Mouse (Mus musculus) stomach, embryonic 16.5 days (tissue): Measurements from ENCODE around the gene Taf3. TPM values are rescaled to one million over a fixed set of nuclear protein-coding genes. Genes with fewer than 3 reads are reported as not detected.
A peak's percentile ranks its signal among the peaks of the same experiment; 100 is the strongest.

ENCODE experiments used
- ATAC-seq: fragments of 200-750 bp; cut with Nextera tagmentation; 2 replicates; pipeline ENCODE4 v1.8.0; 2017; ENCODE audit warnings: moderate number of reproducible peaks, moderate TSS enrichment; ENCODE audit not compliant: insufficient read depth, low FRiP score
- H3K27ac ChIP-seq: fragments of 300-500 bp; sonication (generic); 2 replicates; pipeline ENCODE4 v1.5.1; 2014; ENCODE audit warnings: low read length
- H3K27me3 ChIP-seq: fragments of 300-500 bp; sonication (generic); 2 replicates; pipeline ENCODE4 v1.6.1; 2014; ENCODE audit warnings: low read length, control low read depth, mixed read lengths; ENCODE audit not compliant: control insufficient read depth, insufficient read depth
- H3K36me3 ChIP-seq: fragments of 300-500 bp; sonication (generic); 2 replicates; pipeline ENCODE4 v1.6.1; 2014; ENCODE audit warnings: low read length; ENCODE audit not compliant: control insufficient read depth, insufficient read depth
- H3K4me1 ChIP-seq: fragments of 300-500 bp; sonication (generic); 2 replicates; pipeline ENCODE4 v1.6.1; 2014; ENCODE audit warnings: low read length, control low read depth, mixed read lengths; ENCODE audit not compliant: control insufficient read depth, insufficient read depth
- H3K4me2 ChIP-seq: fragments of 300-500 bp; sonication (generic); 2 replicates; pipeline ENCODE4 v1.6.1; 2014; ENCODE audit warnings: low read depth, low read length, mixed read lengths
- H3K4me3 ChIP-seq: fragments of 300-500 bp; sonication (generic); replicated peaks from 2 replicates; pipeline ENCODE4 v1.5.1; 2014; ENCODE audit warnings: mild to moderate bottlenecking, low read length
- H3K9ac ChIP-seq: fragments of 300-500 bp; sonication (generic); 2 replicates; pipeline ENCODE4 v1.6.1; 2014; ENCODE audit warnings: low read length
- H3K9me3 ChIP-seq: fragments of 300-500 bp; sonication (generic); replicated peaks from 2 replicates; pipeline ENCODE4 v1.6.1; 2016; ENCODE audit warnings: low read length, control low read depth; ENCODE audit not compliant: control insufficient read depth
- WGBS: fragments of 180-500 bp; shearing (Covaris S2); extraction: QIAGEN DNeasy Blood & Tissue Kit; methylation state at CpG from one replicate; pipeline ENCODE4 v1.1.7; 2014; 5-methylcytosine and 5-hydroxymethylcytosine counted together
- polyA plus RNA-seq: library from polyadenylated mRNA; unstranded; fragments of >200 nt; fragmentation: Nextera tagmentation; extraction: Ambion mirVana; gene quantifications from 2 replicates; pipeline ENCODE4 v1.2.1, GENCODE M21; 2015

Taf3 gene
- polyA plus RNA-seq, 1 experiment from 2014 or later, result 9.8 TPM

GRCm38 (mm10) chr2:9879092-9879491 lies 169.3 kb downstream of the Taf3 start:
- peak overlapping the region; percentile 36; the same call in 1 of the 2 replicates for H3K9ac ChIP-seq
- ATAC-seq, result peak; percentile 12; the same call in 1 of the 2 replicates
- peak overlapping the region; percentile 22; the same call in 1 of the 2 replicates for H3K27ac ChIP-seq
- H3K4me2 ChIP-seq, result peak overlapping the region; percentile 98
- under 1% methylated on average over 22 of the region's 22 CpGs for WGBS
- H3K4me3 ChIP-seq, result peak overlapping the region; percentile 60
- peaks cover 16% of the 10 kb centered on the region for H3K4me1 ChIP-seq
- H3K27me3 ChIP-seq, result peaks cover 66% of the 10 kb centered on the region
- no peaks in the 10 kb centered on the region for H3K9me3 ChIP-seq
- H3K36me3 ChIP-seq, result no peaks in the 10 kb centered on the region

GRCm38 (mm10) chr2:9878564-9879081 lies 169.8 kb downstream of the Taf3 start:
- no peaks in the 10 kb centered on the region for H3K9me3 ChIP-seq
- H3K27me3 ChIP-seq, result peaks cover 68% of the 10 kb centered on the region
- peak overlapping the region; percentile 69; the same call in 1 of the 2 replicates for H3K27ac ChIP-seq
- peak overlapping the region; percentile 98 for H3K4me2 ChIP-seq
- peak overlapping the region; percentile 60 for H3K4me3 ChIP-seq
- H3K4me1 ChIP-seq, result peaks cover 16% of the 10 kb centered on the region
- WGBS, result under 1% methylated on average over 28 of the region's 33 CpGs
- ATAC-seq, result no peak
- peak overlapping the region; percentile 67 for H3K9ac ChIP-seq
- no peaks in the 10 kb centered on the region for H3K36me3 ChIP-seq

GRCm38 (mm10) chr2:9877966-9878563 lies 170.3 kb downstream of the Taf3 start:
- Histone ChIP-seq H3K4me2 (peak overlapping the region; percentile 98), H3K36me3 (no peaks in the 10 kb centered on the region), H3K27me3 (peaks cover 68% of the 10 kb centered on the region), H3K4me3 (peak overlapping the region; percentile 60), H3K9me3 (no peaks in the 10 kb centered on the region), H3K27ac (no peak overlapping the region), H3K4me1 (peaks cover 16% of the 10 kb centered on the region), H3K9ac (peak overlapping the region; percentile 34; the same call in 1 of the 2 replicates)
- no peak for ATAC-seq
- 2% methylated on average over 19 of the region's 19 CpGs for WGBS

- peaks cover 16% of the 10 kb centered on the region for H3K4me1 ChIP-seq
- no peaks in the 10 kb centered on the region for H3K36me3 ChIP-seq
- peak overlapping the region; percentile 54 for H3K9ac ChIP-seq
- H3K4me2 ChIP-seq, result peak overlapping the region; percentile 98
- no peak overlapping the region for H3K27ac ChIP-seq
- peak overlapping the region; percentile 60 for H3K4me3 ChIP-seq
- no peak for ATAC-seq
- H3K9me3 ChIP-seq, result no peaks in the 10 kb centered on the region
- peaks cover 66% of the 10 kb centered on the region for H3K27me3 ChIP-seq
- 2% methylated on average over 35 of the region's 35 CpGs for WGBS
Observed at GRCm38 (mm10) chr2:9877326-9877690, 171.1 kb downstream of the Taf3 start.

DNA sequence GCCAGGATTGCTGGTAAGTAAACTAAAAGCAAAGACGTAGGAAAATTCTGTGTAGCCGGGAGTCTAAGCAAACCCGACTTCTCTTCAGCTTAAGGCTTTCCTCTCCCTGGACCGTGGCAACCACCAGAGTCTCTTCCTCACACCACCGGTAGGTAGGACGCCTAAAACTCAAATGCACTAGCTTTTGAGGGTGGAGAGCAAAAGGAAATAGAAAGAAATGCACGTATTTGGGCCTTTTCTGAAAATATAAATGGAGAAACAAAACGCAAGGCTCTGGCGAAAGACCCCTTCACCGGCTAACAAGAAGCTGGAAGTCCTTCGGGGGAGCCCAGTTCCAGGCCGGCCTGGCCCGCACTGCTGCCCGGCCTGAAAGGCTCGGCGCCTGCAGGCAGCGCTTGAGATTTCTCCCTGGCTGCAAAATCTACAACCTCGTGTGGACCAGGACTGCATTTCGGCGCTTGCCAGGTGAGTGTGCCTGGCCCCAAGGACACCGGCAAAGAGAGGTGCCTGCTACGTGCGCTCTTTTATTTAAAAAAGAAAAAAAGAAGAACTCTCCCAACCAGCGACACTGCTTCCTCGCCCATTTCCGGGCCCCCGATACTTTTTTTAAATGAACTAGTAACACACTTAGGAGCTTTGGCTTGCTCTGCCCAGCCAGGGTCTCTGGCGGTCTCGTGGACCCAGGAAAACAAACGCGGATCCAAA lies 171.6 kb downstream of the Taf3 start:
- peak overlapping the region; percentile 98 for H3K4me2 ChIP-seq
- H3K9ac ChIP-seq, result peak overlapping the region; percentile 55
- H3K4me1 ChIP-seq, result peaks cover 13% of the 10 kb centered on the region
- no peaks in the 10 kb centered on the region for H3K36me3 ChIP-seq
- peaks cover 66% of the 10 kb centered on the region for H3K27me3 ChIP-seq
- H3K27ac ChIP-seq, result no peak overlapping the region
- ATAC-seq, result no peak
- peak overlapping the region; percentile 60 for H3K4me3 ChIP-seq
- H3K9me3 ChIP-seq, result no peaks in the 10 kb centered on the region
- WGBS, result 9% methylated on average over 31 of the region's 31 CpGs

GRCm38 (mm10) chr2:9875676-9876357 lies 172.6 kb downstream of the Taf3 start:
- 0 out of 2 replicates have a peak overlapping the region, but pooled peaks have one; percentile 1 for H3K4me2 ChIP-seq
- 39% methylated on average over 12 of the region's 12 CpGs for WGBS
- H3K36me3 ChIP-seq, result no peaks in the 10 kb centered on the region
- peaks cover 63% of the 10 kb centered on the region for H3K27me3 ChIP-seq
- ATAC-seq, result no peak
- peak overlapping the region; percentile 60 for H3K4me3 ChIP-seq
- H3K9me3 ChIP-seq, result no peaks in the 10 kb centered on the region
- H3K4me1 ChIP-seq, result peaks cover 7% of the 10 kb centered on the region; the same call in 1 of the 2 replicates
- H3K27ac ChIP-seq, result no peak overlapping the region
- H3K9ac ChIP-seq, result no peak overlapping the region

DNA sequence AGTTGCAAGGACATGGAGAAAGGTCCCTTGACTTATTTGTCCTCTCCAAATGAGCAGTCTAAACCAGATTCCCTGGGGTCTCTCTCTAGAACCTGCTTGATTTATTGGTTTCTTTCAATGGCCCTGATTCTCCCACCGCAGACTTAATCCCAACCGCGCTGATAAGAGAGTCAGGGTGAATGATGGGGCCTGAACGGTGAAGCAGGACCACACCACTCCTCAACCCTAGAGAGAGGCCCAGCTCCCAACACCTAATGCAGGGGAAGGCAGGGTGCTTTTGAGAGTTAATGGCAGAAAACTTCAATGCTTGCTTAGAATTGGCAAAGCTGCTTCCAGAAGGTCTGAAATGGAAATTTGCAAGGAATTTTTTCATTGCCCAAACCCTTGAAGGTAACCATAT lies 173.2 kb downstream of the Taf3 start:
- H3K27ac ChIP-seq, result no peak overlapping the region
- H3K4me3 ChIP-seq, result no peak overlapping the region
- H3K9ac ChIP-seq, result no peak overlapping the region
- H3K36me3 ChIP-seq, result no peaks in the 10 kb centered on the region
- 16% methylated on average over 4 of the region's 4 CpGs for WGBS
- H3K9me3 ChIP-seq, result no peaks in the 10 kb centered on the region
- ATAC-seq, result no peak
- no peak overlapping the region for H3K4me2 ChIP-seq
- H3K27me3 ChIP-seq, result peaks cover 63% of the 10 kb centered on the region
- H3K4me1 ChIP-seq, result 0 out of 2 replicates have a peak, but pooled peaks cover 6% of the 10 kb centered on the region

DNA sequence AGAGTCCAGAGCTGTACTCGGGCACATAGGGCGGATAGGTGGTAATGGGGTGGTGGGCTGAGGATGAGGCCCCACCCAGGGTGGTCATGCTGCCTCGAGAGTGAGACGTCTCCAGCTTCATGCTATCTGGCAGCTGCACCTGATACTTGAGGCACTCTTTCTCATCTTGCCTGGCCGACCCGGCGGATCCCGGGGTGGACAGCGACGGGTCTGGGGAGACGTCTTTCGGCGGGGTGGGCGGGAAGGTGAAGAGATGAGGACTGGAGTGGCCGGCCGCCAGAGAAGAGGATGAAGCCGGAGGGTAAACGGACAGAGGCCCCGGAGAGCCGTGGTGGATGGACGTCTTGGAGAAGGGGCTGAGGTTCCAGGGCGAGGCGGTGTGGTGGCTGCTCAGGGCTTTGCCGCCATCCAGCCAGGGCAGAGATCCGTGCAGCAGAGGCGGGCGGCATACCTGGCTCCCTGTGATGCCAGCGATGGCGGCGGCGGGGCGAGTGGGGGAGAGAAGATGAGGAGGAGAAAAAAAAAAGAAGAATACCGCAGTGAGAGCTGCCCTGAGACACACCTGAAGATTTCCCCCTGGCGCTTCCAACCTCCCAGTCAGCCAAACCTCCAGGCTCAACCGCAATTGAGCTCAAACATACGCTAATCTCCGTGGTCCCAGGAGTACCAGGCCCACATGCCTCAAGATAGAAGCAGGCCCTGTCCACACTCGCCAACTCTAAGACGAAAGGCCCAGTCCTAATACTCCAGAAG lies 173.8 kb downstream of the Taf3 start:
- no peak for ATAC-seq
- Histone ChIP-seq H3K4me2 (no peak overlapping the region), H3K27me3 (peaks cover 61% of the 10 kb centered on the region), H3K9ac (no peak overlapping the region), H3K36me3 (no peaks in the 10 kb centered on the region), H3K4me1 (0 out of 2 replicates have a peak, but pooled peaks cover 6% of the 10 kb centered on the region), H3K27ac (no peak overlapping the region), H3K9me3 (no peaks in the 10 kb centered on the region), H3K4me3 (no peak overlapping the region)
- 16% methylated on average over 39 of the region's 39 CpGs for WGBS
